Mouse (Mus musculus): ENCODE results near the gene Ccdc194. TPM values are rescaled to one million over a fixed set of nuclear protein-coding genes. Genes with fewer than 3 reads are reported as not detected.

Ccdc194 gene
- polyA plus RNA-seq, 1 experiment from 2014 or later: 0.14 TPM

DNA sequence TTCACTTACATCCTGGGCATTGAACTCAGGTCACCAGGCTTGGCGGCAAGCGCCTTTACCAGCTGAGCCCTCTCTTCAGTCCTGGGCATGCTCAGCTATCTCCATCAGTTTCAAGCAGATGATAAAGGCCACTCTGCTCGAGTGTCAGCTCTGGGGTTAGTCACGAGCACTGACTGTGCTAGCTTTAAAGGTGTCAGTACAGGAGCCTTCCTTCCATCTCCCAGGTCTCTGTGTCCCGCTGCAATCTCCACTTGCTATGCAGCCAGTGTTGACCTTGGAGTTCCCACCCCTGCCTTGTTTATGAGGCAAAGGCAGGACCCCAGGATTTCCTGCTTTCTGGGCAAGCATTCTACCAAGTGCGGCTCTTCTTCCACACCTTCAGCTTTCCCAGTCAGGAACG, 42.1 kb upstream of the Ccdc194 start:
- Histone ChIP-seq H3K4me2 (no peak overlapping the region), H3K4me1 (replicated peaks) (peaks cover 37% of the 10 kb centered on the region), H3K4me3 (replicated peaks) (no peak overlapping the region), H3K36me3 (replicated peaks) (no peaks in the 10 kb centered on the region), H3K9ac (no peak overlapping the region), H3K27ac (replicated peaks) (no peak overlapping the region), H3K27me3 (peaks cover 57% of the 10 kb centered on the region), H3K9me3 (replicated peaks) (no peaks in the 10 kb centered on the region; the same call in 1 of the 2 replicates)
- no peak for ATAC-seq (ENCODE audit: insufficient read depth)
- WGBS (ENCODE audit: insufficient replicate concordance): 54% methylated on average over 7 of the region's 7 CpGs

DNA sequence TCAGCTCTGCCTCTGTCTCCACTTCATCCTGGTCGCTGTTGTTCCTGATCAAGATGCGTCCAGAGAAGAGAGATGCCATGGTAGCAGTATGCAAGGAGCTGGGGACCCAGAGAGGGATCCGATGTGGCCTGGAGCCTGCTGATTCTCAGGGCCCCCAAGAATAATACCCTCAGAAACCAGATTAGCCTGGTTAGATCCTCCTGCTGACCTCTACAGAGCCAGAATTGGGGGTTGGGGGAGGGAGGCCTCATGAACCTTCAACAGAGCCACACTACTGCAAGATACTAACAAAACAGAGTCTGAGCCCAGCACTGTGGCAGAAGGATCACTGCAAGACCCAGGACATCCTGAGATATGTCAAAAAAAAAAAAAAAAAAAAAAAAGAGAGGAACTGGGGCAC, 41.0 kb upstream of the Ccdc194 start, which contains the start of gene Nxnl1:
TSS of gene Nxnl1 (minus strand) at position 101 of the 400 bp plus-strand sequence.
- Histone ChIP-seq H3K27me3 (peaks cover 68% of the 10 kb centered on the region), H3K36me3 (replicated peaks) (no peaks in the 10 kb centered on the region), H3K27ac (replicated peaks) (no peak within 1 kb of the TSS), H3K4me1 (replicated peaks) (peaks cover 41% of the 10 kb centered on the region), H3K9ac (no peak within 1 kb of the TSS), H3K4me2 (no peak within 1 kb of the TSS), H3K9me3 (replicated peaks) (no peaks in the 10 kb centered on the region; the same call in 1 of the 2 replicates), H3K4me3 (replicated peaks) (no peak within 1 kb of the TSS)
- WGBS (ENCODE audit: insufficient replicate concordance): 67% methylated on average over 3 of the region's 3 CpGs
- ATAC-seq (ENCODE audit: insufficient read depth): no peak

- WGBS (ENCODE audit: insufficient replicate concordance): 80% methylated on average over 4 of the region's 4 CpGs
- Histone ChIP-seq H3K9ac (no peak overlapping the region), H3K9me3 (replicated peaks) (no peaks in the 10 kb centered on the region; the same call in 1 of the 2 replicates), H3K4me1 (replicated peaks) (peaks cover 36% of the 10 kb centered on the region), H3K27me3 (peaks cover 61% of the 10 kb centered on the region), H3K27ac (replicated peaks) (no peak overlapping the region), H3K36me3 (replicated peaks) (no peaks in the 10 kb centered on the region), H3K4me3 (replicated peaks) (no peak overlapping the region), H3K4me2 (no peak overlapping the region)
- no peak for ATAC-seq (ENCODE audit: insufficient read depth)
Measured at GRCm38 (mm10) chr8:71563992-71564391, 38.5 kb upstream of the Ccdc194 start.

DNA sequence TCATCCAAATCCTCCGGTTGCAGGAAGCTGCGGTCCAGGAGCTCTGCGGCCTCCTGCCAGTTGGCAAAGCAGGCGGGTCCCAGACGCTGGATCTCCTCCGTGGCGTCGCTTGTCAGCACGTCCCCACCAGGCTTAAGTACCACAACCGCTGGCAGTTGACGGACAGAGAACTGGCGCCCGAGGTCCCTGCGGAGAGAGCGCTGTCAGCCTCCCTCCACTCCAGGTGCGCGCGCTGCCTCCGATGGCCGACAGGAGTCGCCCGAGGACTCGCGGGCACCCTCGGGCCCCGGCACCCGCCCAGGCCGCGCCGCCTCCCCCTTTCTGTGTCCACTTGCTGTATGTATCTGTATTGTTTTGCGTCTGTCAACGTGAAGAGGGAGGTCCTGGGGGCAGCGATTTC, 37.2 kb upstream of the Ccdc194 start:
- Histone ChIP-seq H3K4me2 (peak overlapping the region; percentile 48), H3K4me3 (replicated peaks) (peak overlapping the region; percentile 18; the same call in 1 of the 2 replicates), H3K36me3 (replicated peaks) (no peaks in the 10 kb centered on the region), H3K9ac (no peak overlapping the region), H3K9me3 (replicated peaks) (no peaks in the 10 kb centered on the region; the same call in 1 of the 2 replicates), H3K4me1 (replicated peaks) (peaks cover 40% of the 10 kb centered on the region), H3K27ac (replicated peaks) (no peak overlapping the region), H3K27me3 (peaks cover 61% of the 10 kb centered on the region)
- no peak for ATAC-seq (ENCODE audit: insufficient read depth)
- WGBS (ENCODE audit: insufficient replicate concordance): under 1% methylated on average over 33 of the region's 33 CpGs

DNA sequence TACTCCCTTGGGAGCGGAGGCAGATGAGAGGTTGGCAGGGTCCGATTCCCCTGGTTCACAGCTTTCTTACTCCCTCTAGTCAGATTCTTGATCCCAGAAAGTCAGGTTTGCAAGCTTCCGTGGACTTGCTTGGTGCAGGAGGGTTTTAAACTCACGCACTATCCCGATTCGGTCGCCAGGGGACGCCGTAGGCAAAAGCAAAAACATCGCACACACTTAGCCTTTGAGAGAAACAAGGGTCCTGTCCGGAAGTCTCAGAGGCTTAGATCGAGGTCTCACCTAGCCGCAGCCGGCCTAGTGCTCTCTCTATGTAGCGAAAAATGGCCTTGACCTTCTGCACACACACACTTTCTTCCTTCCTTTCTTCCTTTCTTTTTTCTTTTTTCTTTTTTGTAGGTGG, 35.9 kb upstream of the Ccdc194 start:
- no peaks in the 10 kb centered on the region; the same call in 1 of the 2 replicates for H3K9me3 ChIP-seq (replicated peaks)
- H3K27ac ChIP-seq (replicated peaks): no peak overlapping the region
- ATAC-seq (ENCODE audit: insufficient read depth): no peak
- no peaks in the 10 kb centered on the region for H3K36me3 ChIP-seq (replicated peaks)
- H3K27me3 ChIP-seq: peaks cover 65% of the 10 kb centered on the region
- H3K4me2 ChIP-seq: no peak overlapping the region; the same call in 1 of the 2 replicates
- H3K9ac ChIP-seq: no peak overlapping the region
- 4% methylated on average over 15 of the region's 15 CpGs for WGBS (ENCODE audit: insufficient replicate concordance)
- no peak overlapping the region for H3K4me3 ChIP-seq (replicated peaks)
- peaks cover 41% of the 10 kb centered on the region for H3K4me1 ChIP-seq (replicated peaks)

- H3K27ac ChIP-seq (replicated peaks): no peak overlapping the region
- 82% methylated on average over 5 of the region's 5 CpGs for WGBS (ENCODE audit: insufficient replicate concordance)
- H3K4me2 ChIP-seq: no peak overlapping the region
- ATAC-seq (ENCODE audit: insufficient read depth): no peak
- H3K27me3 ChIP-seq: peaks cover 65% of the 10 kb centered on the region
- no peaks in the 10 kb centered on the region; the same call in 1 of the 2 replicates for H3K9me3 ChIP-seq (replicated peaks)
- no peak overlapping the region for H3K4me3 ChIP-seq (replicated peaks)
- H3K9ac ChIP-seq: no peak overlapping the region
- H3K36me3 ChIP-seq (replicated peaks): no peaks in the 10 kb centered on the region
- H3K4me1 ChIP-seq (replicated peaks): peaks cover 41% of the 10 kb centered on the region
Measured at GRCm38 (mm10) chr8:71560765-71561164, 35.3 kb upstream of the Ccdc194 start.

- no peak overlapping the region for H3K4me2 ChIP-seq
- no peaks in the 10 kb centered on the region; the same call in 1 of the 2 replicates for H3K9me3 ChIP-seq (replicated peaks)
- peaks cover 65% of the 10 kb centered on the region for H3K27me3 ChIP-seq
- H3K9ac ChIP-seq: no peak overlapping the region
- no peaks in the 10 kb centered on the region for H3K36me3 ChIP-seq (replicated peaks)
- ATAC-seq (ENCODE audit: insufficient read depth): no peak
- peaks cover 41% of the 10 kb centered on the region for H3K4me1 ChIP-seq (replicated peaks)
- no peak overlapping the region for H3K4me3 ChIP-seq (replicated peaks)
- 30% methylated on average over 3 of the region's 3 CpGs for WGBS (ENCODE audit: insufficient replicate concordance)
- H3K27ac ChIP-seq (replicated peaks): no peak overlapping the region
Measured at GRCm38 (mm10) chr8:71560071-71560470, 34.6 kb upstream of the Ccdc194 start.

GRCm38 (mm10) chr8:71558958-71559690, 33.6 kb upstream of the Ccdc194 start:
- no peak overlapping the region for H3K9ac ChIP-seq
- ATAC-seq (ENCODE audit: insufficient read depth): peak; percentile 74
- H3K4me2 ChIP-seq: peak overlapping the region; percentile 82
- H3K9me3 ChIP-seq (replicated peaks): no peaks in the 10 kb centered on the region; the same call in 1 of the 2 replicates
- peaks cover 65% of the 10 kb centered on the region for H3K27me3 ChIP-seq
- no peak overlapping the region for H3K27ac ChIP-seq (replicated peaks)
- no peaks in the 10 kb centered on the region for H3K36me3 ChIP-seq (replicated peaks)
- H3K4me1 ChIP-seq (replicated peaks): peaks cover 50% of the 10 kb centered on the region
- 3% methylated on average over 24 of the region's 24 CpGs for WGBS (ENCODE audit: insufficient replicate concordance)
- peak overlapping the region; percentile 54 for H3K4me3 ChIP-seq (replicated peaks)

- peak; percentile 17; the same call in 1 of the 2 replicates for ATAC-seq (ENCODE audit: insufficient read depth)
- Histone ChIP-seq H3K36me3 (replicated peaks) (no peaks in the 10 kb centered on the region), H3K27me3 (peaks cover 65% of the 10 kb centered on the region), H3K9ac (peak within 1 kb of the TSS; percentile 39; the same call in 1 of the 2 replicates), H3K27ac (replicated peaks) (no peak within 1 kb of the TSS), H3K4me1 (replicated peaks) (peaks cover 50% of the 10 kb centered on the region), H3K9me3 (replicated peaks) (no peaks in the 10 kb centered on the region), H3K4me2 (peak within 1 kb of the TSS; percentile 82), H3K4me3 (replicated peaks) (peak within 1 kb of the TSS; percentile 54)
- 4% methylated on average over 70 of the region's 70 CpGs for WGBS (ENCODE audit: insufficient replicate concordance)
Measured at GRCm38 (mm10) chr8:71558071-71558957, 32.8 kb upstream of the Ccdc194 start, which contains the start of gene Tmem221. TSS of gene Tmem221 (minus strand) at chr8:71558871.

DNA sequence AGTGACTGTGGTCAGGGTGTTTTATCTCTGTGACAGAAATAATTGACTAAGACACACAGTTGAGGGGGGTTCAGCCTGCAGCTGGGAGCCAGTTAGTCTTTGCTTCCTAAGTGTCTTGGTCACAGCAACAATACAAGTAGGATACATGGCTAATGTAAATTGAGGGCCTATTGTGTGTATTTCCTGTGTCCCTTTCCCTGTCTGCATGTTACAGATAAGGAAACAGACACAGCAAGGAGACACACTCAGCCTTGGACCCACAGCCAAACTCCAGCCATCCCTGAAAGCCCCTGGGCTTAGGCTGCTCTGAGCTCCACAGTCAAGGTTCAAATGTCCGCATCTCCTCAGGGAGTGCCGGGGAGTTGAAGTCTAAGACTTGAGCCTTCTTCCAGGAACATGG, 29.1 kb upstream of the Ccdc194 start:
- H3K9ac ChIP-seq: no peak overlapping the region
- ATAC-seq (ENCODE audit: insufficient read depth): no peak
- WGBS (ENCODE audit: insufficient replicate concordance): 72% methylated on average over 2 of the region's 2 CpGs
- peaks cover 37% of the 10 kb centered on the region for H3K27me3 ChIP-seq
- no peaks in the 10 kb centered on the region for H3K36me3 ChIP-seq (replicated peaks)
- H3K4me2 ChIP-seq: no peak overlapping the region
- H3K4me1 ChIP-seq (replicated peaks): peaks cover 29% of the 10 kb centered on the region
- H3K4me3 ChIP-seq (replicated peaks): no peak overlapping the region
- no peak overlapping the region for H3K27ac ChIP-seq (replicated peaks)
- H3K9me3 ChIP-seq (replicated peaks): no peaks in the 10 kb centered on the region

- no peak for ATAC-seq (ENCODE audit: insufficient read depth)
- Histone ChIP-seq H3K4me3 (replicated peaks) (no peak overlapping the region), H3K36me3 (replicated peaks) (no peaks in the 10 kb centered on the region), H3K9ac (no peak overlapping the region), H3K4me1 (replicated peaks) (peaks cover 23% of the 10 kb centered on the region), H3K27ac (replicated peaks) (no peak overlapping the region), H3K4me2 (no peak overlapping the region), H3K27me3 (peaks cover 30% of the 10 kb centered on the region), H3K9me3 (replicated peaks) (no peaks in the 10 kb centered on the region)
- WGBS (ENCODE audit: insufficient replicate concordance): 45% methylated on average over 6 of the region's 6 CpGs
Measured at GRCm38 (mm10) chr8:71554001-71554400, 28.5 kb upstream of the Ccdc194 start.
